Mouse (Mus musculus) frontal cortex, adult (tissue): ENCODE results near the gene Wdr27.
A peak's percentile ranks its signal among the peaks of the same experiment; 100 is the strongest.
"Not testable (repeated sequence)": the region's sequence is repeated elsewhere in the genome, so short reads cannot be mapped to it uniquely, and the experiment has no call there.

Experiments used
- ATAC-seq: cut with Nextera tagmentation; 2 replicates; pipeline ENCODE4 v1.9.2; 2017; ENCODE audit warnings: mild to moderate bottlenecking, moderate library complexity, mixed read lengths; ENCODE audit not compliant: low TSS enrichment

The Wdr27 gene

GRCm38 (mm10) chr17:14943009-14943728, at the start of gene Wdr27, which contains the start of gene 1600012H06Rik:
Gene Wdr27 (minus strand): TSS chr17:14943158.
Gene 1600012H06Rik (plus strand): TSS chr17:14943184.
- ATAC-seq: peak; percentile 100

GRCm38 (mm10) chr17:14992522-14993138, 49.7 kb upstream of the Wdr27 start:
- peak; percentile 69 for ATAC-seq

GRCm38 (mm10) chr17:14990116-14990702, 47.3 kb upstream of the Wdr27 start:
- ATAC-seq: not testable (repeated sequence)

GRCm38 (mm10) chr17:14978362-14979038, 35.5 kb upstream of the Wdr27 start, which contains the start of the genes 9030025P20Rik and Gm3417:
Gene 9030025P20Rik (plus strand): TSS chr17:14978468.
Gene Gm3417 (minus strand): TSS chr17:14978790.
- ATAC-seq: peak; percentile 94

GRCm38 (mm10) chr17:14977718-14978361, 34.9 kb upstream of the Wdr27 start:
- not testable (repeated sequence) for ATAC-seq

GRCm38 (mm10) chr17:14968373-14968913, 25.5 kb upstream of the Wdr27 start:
- not testable (repeated sequence) for ATAC-seq

- peak; percentile 8 for ATAC-seq
Measured at GRCm38 (mm10) chr17:14961557-14962154, 18.7 kb upstream of the Wdr27 start.

- peak; percentile 80 for ATAC-seq
Measured at GRCm38 (mm10) chr17:14960951-14961556, 18.1 kb upstream of the Wdr27 start, which contains the start of gene Phf10. Gene Phf10 (minus strand): TSS chr17:14961273.

GRCm38 (mm10) chr17:14960520-14960919, 17.6 kb upstream of the Wdr27 start:
- ATAC-seq: no peak; the same call in 1 of the 2 replicates

- ATAC-seq: no peak
Measured at GRCm38 (mm10) chr17:14959979-14960378, 17.0 kb upstream of the Wdr27 start.

GRCm38 (mm10) chr17:14958686-14959327, 15.8 kb upstream of the Wdr27 start:
- ATAC-seq: no peak

GRCm38 (mm10) chr17:14953452-14953851, 10.5 kb upstream of the Wdr27 start:
- ATAC-seq: no peak

GRCm38 (mm10) chr17:14949161-14949827, 6.3 kb upstream of the Wdr27 start:
- no peak for ATAC-seq

- no peak for ATAC-seq
Measured at GRCm38 (mm10) chr17:14944551-14944950, 1.6 kb upstream of the Wdr27 start.

- ATAC-seq: no peak
Measured at GRCm38 (mm10) chr17:14943729-14944059, 736 bp upstream of the Wdr27 start.

- not testable (repeated sequence) for ATAC-seq
Measured at GRCm38 (mm10) chr17:14942181-14942580, 777 bp downstream of the Wdr27 start.

GRCm38 (mm10) chr17:14935841-14936605, 6.9 kb downstream of the Wdr27 start:
- no peak for ATAC-seq

GRCm38 (mm10) chr17:14935280-14935679, 7.7 kb downstream of the Wdr27 start:
- ATAC-seq: not testable (repeated sequence)

- ATAC-seq: no peak
Measured at GRCm38 (mm10) chr17:14931469-14931868, 11.5 kb downstream of the Wdr27 start.
